Mouse (Mus musculus) thymus, postnatal 36 days (tissue): ENCODE measurements around the gene Aox2.
A peak's percentile ranks its signal among the peaks of the same experiment; 100 is the strongest.

Experiments used
- DNase-seq, 2 experiments: peaks; one replicate each; pipeline ENCODE4 v3.0.0; 2022; ENCODE audit warnings: mixed read lengths in 2 of 2

Aox2 gene

GRCm38 (mm10) chr1:58408141-58408540, 130.0 kb downstream of the Aox2 start:
- no peak for DNase-seq

- no peak for DNase-seq
Observed at GRCm38 (mm10) chr1:58409553-58410197, 131.5 kb downstream of the Aox2 start.

DNA sequence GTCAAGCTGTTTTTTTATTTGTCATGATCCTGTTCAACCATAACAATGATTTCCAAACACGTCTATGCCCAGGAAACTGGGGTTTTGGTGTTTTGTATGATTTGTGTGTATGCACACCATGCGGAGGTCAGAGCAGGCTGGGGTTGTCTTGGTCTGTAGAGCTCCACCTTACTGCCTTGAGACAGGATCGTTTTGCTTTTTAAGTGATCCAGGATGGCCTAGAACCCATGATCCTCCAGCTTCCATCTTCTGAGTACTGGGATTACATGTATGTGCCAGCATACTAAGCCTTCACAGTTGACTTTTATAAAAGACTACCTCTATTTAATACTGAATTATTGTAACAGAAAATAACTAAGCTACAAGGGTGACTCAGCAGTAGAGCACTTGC, 132.1 kb downstream of the Aox2 start:
- no peak for DNase-seq

DNA sequence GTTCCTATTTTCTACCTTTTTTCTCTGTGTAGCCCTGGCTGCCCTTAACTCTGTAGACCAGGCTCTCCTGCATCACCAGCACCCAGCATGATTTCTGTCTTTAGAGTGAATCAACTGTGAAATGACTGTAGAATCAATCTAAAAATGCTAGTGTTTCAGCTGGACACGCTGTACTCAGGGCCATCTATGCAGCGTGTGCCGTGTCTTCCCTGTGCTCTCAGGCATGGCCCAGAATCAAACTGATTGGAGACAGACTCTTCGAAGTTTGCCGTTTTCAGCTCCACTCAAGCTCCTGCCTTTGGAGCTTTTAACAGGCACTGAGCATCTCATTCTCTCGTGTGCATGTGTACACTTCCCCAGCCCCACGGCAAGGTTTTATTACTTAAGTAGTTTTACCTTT, 132.7 kb downstream of the Aox2 start:
- no peak for DNase-seq

DNA sequence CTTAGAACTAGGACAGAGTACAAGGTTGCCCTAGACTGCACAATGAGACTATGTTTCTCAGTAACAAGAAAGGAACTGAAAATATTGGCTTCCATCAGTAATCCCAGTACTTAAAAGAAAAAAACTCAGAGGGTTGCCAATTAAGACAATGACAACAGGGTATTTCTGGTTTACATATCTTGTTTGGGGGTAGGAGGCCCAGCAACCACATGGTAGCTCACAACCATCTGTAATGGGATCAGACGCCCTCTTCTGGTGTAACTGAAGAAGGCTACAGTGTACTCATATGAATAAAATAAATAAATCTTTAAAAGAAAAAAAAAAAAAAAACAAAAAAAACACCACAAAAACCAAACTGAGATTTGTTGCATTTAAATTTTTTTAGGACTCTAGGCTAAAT, 137.3 kb downstream of the Aox2 start:
- DNase-seq: no peak

DNA sequence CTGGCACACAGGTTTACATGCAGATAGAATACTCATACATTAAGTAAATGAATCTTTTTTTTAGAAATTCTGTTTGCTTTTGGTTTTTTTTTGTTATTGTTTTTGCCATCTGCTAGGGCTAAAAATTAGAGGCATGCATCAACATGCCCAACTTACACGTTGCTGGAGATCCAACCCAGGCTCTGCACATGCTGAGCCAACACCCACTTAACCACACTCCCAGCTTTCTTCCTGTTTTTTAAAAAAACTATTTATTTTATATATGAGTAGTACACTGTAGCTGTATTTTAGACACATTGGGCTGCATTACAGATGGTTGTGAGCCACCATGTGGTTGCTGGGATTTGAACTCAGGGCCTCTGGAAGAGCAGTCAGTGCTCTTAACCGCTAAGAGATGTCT, 137.9 kb downstream of the Aox2 start:
- no peak for DNase-seq

GRCm38 (mm10) chr1:58420032-58420431, 141.9 kb downstream of the Aox2 start:
- DNase-seq: no peak

GRCm38 (mm10) chr1:58420961-58421360, 142.8 kb downstream of the Aox2 start:
- no peak for DNase-seq

DNA sequence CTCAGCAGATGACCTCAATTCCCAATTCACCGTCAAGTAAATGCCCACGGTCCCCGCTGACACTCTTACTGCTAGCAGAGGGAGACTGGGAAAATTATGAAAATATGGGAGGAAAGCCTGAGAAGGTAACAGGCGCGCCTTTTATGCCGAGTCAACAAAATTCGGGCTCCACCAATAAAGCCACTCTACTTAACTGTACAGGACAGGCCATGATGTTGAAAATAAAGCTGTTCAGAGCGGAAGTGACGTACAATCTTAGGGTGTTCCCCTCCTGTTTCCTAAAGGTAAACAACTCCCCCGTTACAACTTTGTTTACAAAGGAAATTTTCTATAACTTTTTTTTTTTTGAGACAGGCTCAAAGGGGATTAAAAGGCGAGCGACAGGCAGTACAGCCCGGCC, 144.8 kb downstream of the Aox2 start:
- peak; percentile 15 to 17 for DNase-seq

GRCm38 (mm10) chr1:58423371-58424248, 145.5 kb downstream of the Aox2 start, which contains the start of gene Clk1:
Clk1 (minus strand) TSS chr1:58424066.
- DNase-seq: peak; percentile 93 to 95

- DNase-seq: no peak
Observed at GRCm38 (mm10) chr1:58424551-58424950, 146.4 kb downstream of the Aox2 start.
